Mouse (Mus musculus): ENCODE results near the gene Sycp2. TPM values are rescaled to one million over a fixed set of nuclear protein-coding genes. Genes with fewer than 3 reads are reported as not detected.

Sycp2 gene
- polyA plus RNA-seq, 1 experiment from 2014 or later, result 0.12 TPM

GRCm38 (mm10) chr2:178321271-178321670 lies 86.2 kb downstream of the Sycp2 start:
- DNase-seq (ENCODE audit: low spot score), result peak; percentile 2
- 86% methylated on average over 10 of the region's 10 CpGs for WGBS
- Histone ChIP-seq H3K9me3 (no peaks in the 10 kb centered on the region), H3K4me3 (no peak overlapping the region), H3K36me3 (no peaks in the 10 kb centered on the region), H3K27me3 (ENCODE audit: insufficient read depth, poor library complexity, severe bottlenecking) (no peaks in the 10 kb centered on the region), H3K27ac (no peak overlapping the region), H3K4me1 (replicated peaks) (no peaks in the 10 kb centered on the region)

DNA sequence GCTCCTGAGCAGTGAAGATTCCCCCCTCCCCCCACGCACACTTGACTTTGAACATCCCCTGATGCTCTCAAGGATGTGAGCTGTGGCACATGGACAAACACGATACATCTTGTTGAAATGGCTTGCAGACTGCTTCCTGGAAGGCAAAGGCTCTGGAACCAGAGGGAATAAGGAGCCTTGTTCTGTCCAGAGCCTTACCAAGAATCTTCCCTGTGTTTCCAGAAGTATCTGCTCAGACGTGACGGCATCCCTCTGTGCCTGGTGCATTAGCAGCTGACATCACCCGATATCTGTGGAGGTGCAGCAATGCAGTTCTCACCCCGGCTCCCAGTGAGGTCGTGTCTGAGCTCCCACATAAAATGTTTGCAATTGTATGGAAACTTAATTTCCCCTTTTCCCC lies 87.7 kb downstream of the Sycp2 start:
- no peaks in the 10 kb centered on the region for H3K36me3 ChIP-seq
- H3K4me1 ChIP-seq (replicated peaks), result no peaks in the 10 kb centered on the region
- no peaks in the 10 kb centered on the region for H3K9me3 ChIP-seq
- no peaks in the 10 kb centered on the region for H3K27me3 ChIP-seq (ENCODE audit: insufficient read depth, poor library complexity, severe bottlenecking)
- no peak overlapping the region for H3K27ac ChIP-seq
- WGBS, result 87% methylated on average over 7 of the region's 7 CpGs
- DNase-seq (ENCODE audit: low spot score), result no peak
- no peak overlapping the region for H3K4me3 ChIP-seq

- no peak overlapping the region for H3K4me3 ChIP-seq
- H3K36me3 ChIP-seq, result no peaks in the 10 kb centered on the region
- no peaks in the 10 kb centered on the region for H3K9me3 ChIP-seq
- H3K27ac ChIP-seq, result no peak overlapping the region
- 85% methylated on average over 1 of the region's 1 CpGs for WGBS
- no peaks in the 10 kb centered on the region for H3K4me1 ChIP-seq (replicated peaks)
- no peak for DNase-seq (ENCODE audit: low spot score)
- no peaks in the 10 kb centered on the region for H3K27me3 ChIP-seq (ENCODE audit: insufficient read depth, poor library complexity, severe bottlenecking)
Measured at GRCm38 (mm10) chr2:178316281-178316680, 91.2 kb downstream of the Sycp2 start.

DNA sequence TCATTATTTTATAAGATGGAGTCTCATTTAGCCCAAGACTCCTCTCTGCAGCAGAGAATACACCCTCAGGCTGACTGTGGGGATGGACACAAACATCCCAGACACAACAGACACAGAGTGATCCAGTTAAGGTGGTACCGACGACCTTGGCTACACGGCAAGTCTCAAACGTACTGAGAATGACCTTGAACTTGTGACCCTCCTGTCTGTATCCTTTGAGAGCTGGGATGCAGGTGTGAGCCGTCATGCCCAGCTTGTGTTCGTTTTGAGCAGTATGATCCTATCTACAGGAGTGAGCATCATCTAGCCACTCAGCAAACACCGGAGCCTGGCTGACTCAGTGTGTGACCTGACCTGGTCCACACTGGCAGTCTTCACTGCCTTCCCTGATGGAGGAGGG lies 93.9 kb downstream of the Sycp2 start:
- H3K27ac ChIP-seq, result no peak overlapping the region
- WGBS, result 88% methylated on average over 7 of the region's 7 CpGs
- DNase-seq (ENCODE audit: low spot score), result no peak
- no peaks in the 10 kb centered on the region; the same call in 1 of the 2 replicates for H3K4me1 ChIP-seq (replicated peaks)
- no peak overlapping the region for H3K4me3 ChIP-seq
- H3K9me3 ChIP-seq, result no peaks in the 10 kb centered on the region
- no peaks in the 10 kb centered on the region for H3K27me3 ChIP-seq (ENCODE audit: insufficient read depth, poor library complexity, severe bottlenecking)
- H3K36me3 ChIP-seq, result no peaks in the 10 kb centered on the region

GRCm38 (mm10) chr2:178304669-178305068 lies 102.8 kb downstream of the Sycp2 start:
- WGBS, result 88% methylated on average over 6 of the region's 6 CpGs
- DNase-seq (ENCODE audit: low spot score), result no peak
- H3K4me3 ChIP-seq, result no peak overlapping the region
- peaks cover 29% of the 10 kb centered on the region for H3K4me1 ChIP-seq (replicated peaks)
- H3K9me3 ChIP-seq, result no peaks in the 10 kb centered on the region
- no peaks in the 10 kb centered on the region for H3K36me3 ChIP-seq
- peak overlapping the region; percentile 81 for H3K27ac ChIP-seq
- H3K27me3 ChIP-seq (ENCODE audit: insufficient read depth, poor library complexity, severe bottlenecking), result no peaks in the 10 kb centered on the region

GRCm38 (mm10) chr2:178304188-178304529 lies 103.3 kb downstream of the Sycp2 start:
- no peaks in the 10 kb centered on the region for H3K9me3 ChIP-seq
- WGBS, result 56% methylated on average over 1 of the region's 1 CpGs
- no peaks in the 10 kb centered on the region for H3K27me3 ChIP-seq (ENCODE audit: insufficient read depth, poor library complexity, severe bottlenecking)
- H3K4me3 ChIP-seq, result no peak overlapping the region
- peak overlapping the region; percentile 81 for H3K27ac ChIP-seq
- DNase-seq (ENCODE audit: low spot score), result no peak
- peaks cover 29% of the 10 kb centered on the region for H3K4me1 ChIP-seq (replicated peaks)
- H3K36me3 ChIP-seq, result no peaks in the 10 kb centered on the region

GRCm38 (mm10) chr2:178303453-178304187 lies 103.9 kb downstream of the Sycp2 start:
- peaks cover 29% of the 10 kb centered on the region for H3K4me1 ChIP-seq (replicated peaks)
- H3K9me3 ChIP-seq, result no peaks in the 10 kb centered on the region
- peak; percentile 54 for DNase-seq (ENCODE audit: low spot score)
- no peaks in the 10 kb centered on the region for H3K36me3 ChIP-seq
- H3K4me3 ChIP-seq, result no peak overlapping the region
- H3K27ac ChIP-seq, result peak overlapping the region; percentile 81
- WGBS, result 51% methylated on average over 8 of the region's 8 CpGs
- no peaks in the 10 kb centered on the region for H3K27me3 ChIP-seq (ENCODE audit: insufficient read depth, poor library complexity, severe bottlenecking)

Other genes with a start within 250 kb of the Sycp2 start
- 0.92 and 1.3 TPM in 2 replicates for gene Ppp1r3d, start 6.8 kb upstream of the Sycp2 start, polyA plus RNA-seq (2016; fragmentation: Nextera tagmentation; extraction: Ambion mirVana)
- 2.0 and 2.3 TPM in 2 replicates for gene Fam217b, start 6.8 kb upstream of the Sycp2 start, polyA plus RNA-seq (2016; fragmentation: Nextera tagmentation; extraction: Ambion mirVana)
- 0.10 and 0.63 TPM in 2 replicates for gene Cdh26, start 22.8 kb upstream of the Sycp2 start, polyA plus RNA-seq (2016; fragmentation: Nextera tagmentation; extraction: Ambion mirVana)